Mouse (Mus musculus) 3T3-L1 (cell line): ENCODE results near the gene Tmem104.

Source experiments
- DNase-seq: peaks from one replicate; pipeline ENCODE4 v3.0.0-alpha.2; 2015; ENCODE audit warnings: low read depth, low spot score

Tmem104 gene

DNA sequence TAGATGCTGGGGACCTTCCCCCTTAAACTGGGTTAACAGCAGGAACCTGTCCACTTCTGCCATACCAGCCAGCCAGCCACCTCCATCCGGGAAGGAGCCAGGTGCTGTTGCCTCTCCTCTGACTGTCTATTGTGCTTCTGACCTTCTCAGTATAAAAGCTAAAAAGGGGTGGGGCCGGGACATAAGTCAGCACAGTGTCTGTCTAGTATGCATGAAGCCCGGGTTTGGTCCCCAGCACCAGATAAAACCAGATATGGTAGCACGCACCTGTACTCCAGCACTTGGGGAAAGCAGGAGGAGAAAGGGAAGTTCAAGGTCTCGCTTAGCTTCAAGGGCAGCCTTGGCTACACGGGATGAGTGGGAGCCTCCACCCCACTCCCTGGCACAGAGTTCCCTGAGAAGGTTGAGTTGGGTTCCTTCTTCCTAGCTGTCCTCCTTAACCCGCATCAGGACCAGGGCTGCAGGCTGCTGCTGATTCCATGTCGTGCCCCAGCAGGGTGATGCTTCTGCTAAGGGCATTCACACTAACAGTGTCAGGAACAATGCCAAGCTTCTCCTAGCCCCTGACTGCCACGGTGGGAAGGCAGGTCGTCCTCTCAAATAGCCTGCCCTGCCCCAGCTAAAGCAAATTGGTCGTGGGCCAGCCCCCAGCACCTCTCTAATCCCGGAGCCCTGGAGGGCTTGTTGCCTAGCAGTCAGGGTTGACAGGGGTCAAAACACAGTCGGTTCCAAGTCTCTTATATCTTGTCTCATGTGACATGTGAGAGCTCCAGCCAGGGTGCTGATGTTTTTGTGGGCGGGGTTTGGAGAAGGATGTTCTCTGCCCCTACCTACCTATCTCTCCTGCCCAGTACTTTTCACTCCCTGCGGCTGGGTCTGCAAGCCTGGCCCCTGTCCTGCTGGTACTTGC is 42.0 kb downstream of the Tmem104 start:
- no peak for DNase-seq

DNA sequence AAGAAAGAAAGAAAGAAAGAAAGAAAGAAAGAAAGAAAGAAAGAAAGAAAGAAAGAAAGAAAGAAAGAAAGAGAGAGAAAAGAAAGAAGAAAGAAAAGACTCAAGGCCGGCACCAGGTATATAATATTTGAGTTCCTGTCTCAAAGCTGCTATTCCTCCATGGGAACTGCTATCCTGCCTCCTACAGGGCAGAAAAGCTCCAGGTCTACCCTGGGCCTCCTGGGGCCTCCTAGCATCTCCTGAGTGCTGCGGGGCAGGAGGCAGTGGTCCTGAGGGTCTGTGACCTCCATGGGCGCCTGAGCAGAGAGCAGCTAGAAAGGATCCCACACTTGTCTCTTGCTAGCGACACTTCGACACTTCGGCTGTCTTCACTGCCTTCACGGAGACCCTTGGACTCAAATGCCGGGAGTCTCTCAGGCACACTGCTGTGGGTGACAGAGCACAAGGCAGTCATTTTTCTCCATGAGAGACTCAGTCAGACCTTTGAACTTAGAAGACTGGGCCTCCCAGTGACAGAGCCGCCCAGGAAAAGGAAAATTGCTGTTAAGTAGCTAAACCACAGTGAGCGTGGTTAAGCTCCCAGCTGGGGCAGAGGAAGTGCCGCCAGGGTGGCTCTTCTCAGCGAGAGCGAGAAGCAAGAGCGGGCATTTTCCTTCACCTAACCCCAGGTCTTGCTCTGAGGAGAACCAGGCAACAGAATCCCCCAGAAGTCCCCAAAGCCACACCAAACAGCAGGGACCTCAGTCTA is 44.1 kb downstream of the Tmem104 start:
- DNase-seq = no peak

DNA sequence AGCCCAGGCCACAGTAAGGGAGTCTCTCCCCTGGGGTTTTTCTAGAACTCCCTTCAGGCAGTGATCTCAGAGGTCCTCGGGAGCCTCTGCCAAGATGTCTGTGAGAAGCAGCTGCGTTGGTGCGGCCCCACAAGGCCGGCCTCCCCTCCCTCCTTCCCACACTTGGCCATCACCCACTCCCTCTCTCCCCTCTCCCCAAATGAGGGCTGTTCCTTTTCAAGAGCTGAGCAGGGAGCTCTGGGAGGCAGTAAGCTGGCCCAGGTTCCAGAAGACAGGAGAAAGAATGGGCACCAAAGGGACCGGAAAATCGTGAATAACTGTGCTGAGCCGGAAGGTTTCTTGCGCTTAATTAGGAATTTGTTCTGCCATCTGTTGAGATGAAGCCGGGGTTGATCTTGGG is 44.6 kb downstream of the Tmem104 start:
- DNase-seq = no peak

DNA sequence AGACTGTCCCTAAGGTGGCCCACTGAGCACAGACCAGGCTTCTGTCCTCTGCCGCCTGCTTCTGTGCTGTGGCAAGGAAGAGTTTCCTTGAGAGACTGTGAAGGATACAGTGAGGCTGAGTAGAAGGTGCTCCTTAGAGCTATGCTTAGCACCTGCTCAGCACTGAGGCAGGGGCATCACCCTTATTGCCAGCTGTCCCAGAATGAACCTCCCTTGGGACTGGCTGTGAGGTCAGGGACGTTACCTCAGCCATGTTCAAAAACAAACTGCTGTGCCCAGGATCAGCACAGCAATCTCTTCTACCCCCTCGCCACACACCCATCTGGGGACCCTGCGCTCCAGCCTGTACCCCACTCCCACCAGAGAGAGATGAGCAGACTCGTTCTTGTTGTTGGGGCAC is 45.6 kb downstream of the Tmem104 start:
- DNase-seq = no peak

DNA sequence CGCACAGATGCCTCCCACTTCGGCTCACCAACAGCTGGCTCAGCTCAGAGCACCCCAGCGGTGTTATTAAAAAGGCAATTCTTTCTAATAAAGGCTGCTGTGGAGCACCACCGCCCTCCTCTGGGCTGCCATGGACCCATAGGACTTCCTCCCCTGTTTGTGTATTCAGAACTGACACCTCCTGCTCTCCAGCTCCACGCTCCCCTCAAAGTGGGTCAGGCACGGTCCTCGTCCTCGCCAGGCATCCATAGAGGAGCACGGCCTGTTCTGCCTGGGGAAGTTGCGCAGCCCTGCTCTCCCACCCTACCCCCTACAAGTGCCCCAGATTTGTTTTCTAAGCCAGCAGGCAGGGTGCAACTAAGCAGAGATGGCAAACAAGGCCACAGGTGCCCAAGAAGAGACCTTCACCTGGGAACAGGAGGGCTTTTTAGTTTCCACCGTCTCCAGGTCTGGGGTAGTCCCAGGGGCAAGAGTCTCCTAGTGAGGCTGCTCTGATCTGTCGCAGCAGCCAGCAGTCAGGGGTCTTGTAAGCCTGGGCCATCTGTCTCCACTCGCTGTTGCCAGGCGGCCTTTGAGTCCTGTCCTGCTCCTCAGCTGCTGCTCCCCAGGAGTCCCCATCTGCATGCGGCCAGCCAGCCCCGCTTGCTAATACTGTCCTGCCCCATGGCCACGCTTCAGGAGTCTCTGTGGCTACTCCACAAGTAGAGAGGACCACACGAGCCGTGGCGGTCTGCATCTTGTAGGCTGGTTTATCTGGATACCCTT is 46.4 kb downstream of the Tmem104 start:
- no peak for DNase-seq

DNA sequence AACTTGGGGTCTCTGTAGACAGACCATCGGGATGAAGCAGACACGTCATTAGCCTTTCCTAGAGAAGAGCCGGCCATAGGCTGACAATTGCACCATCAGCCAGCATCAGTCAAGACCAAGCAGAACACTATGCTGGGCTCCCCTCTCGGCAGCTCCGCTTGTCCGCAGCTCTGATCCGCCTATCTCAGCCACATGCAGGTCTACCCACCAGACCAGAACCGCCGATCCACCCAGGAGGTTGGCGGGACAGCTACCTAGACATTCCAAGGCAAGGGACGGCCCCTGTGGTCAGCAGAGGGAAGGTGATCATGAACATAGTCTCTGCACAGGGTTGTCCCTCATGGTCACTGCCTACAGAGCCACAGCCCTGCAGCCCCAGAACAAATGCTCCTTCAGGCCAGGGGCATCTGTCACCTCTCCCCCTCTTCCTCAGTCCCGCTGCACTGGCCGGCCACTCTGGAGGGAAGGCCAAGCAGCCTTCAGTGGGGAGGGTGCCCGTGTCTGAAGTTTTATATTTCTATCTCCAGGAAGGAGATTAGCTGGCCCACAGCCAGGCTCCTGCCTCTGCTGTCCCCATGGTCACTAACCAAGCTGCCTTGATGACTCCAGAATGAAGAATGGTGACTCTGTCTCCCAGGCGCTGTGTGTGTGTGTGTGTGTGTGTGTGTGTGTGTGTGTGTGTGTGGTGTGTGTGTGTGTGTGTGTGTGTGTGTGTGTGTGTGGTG is 47.2 kb downstream of the Tmem104 start:
- DNase-seq = no peak

DNA sequence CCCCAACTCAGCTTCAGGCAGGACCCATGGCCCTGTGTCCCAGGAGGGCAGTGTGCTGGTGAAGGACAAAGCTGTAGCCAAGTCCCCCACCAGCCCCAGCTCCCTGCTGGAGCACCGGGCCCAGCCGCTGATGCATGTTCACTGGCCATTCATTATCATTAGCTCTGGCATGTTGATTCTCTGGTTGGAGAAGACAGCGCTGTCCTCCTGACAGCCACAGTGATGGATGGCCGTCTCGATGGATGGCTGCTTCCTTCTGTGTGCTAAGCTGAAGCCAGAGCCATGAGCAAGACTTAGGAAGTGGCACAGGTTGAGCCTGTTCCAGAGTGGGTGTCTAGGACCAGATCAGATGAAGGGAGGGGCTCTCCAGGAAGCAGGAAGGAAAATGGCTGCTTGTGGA is 49.3 kb downstream of the Tmem104 start:
- no peak for DNase-seq

DNA sequence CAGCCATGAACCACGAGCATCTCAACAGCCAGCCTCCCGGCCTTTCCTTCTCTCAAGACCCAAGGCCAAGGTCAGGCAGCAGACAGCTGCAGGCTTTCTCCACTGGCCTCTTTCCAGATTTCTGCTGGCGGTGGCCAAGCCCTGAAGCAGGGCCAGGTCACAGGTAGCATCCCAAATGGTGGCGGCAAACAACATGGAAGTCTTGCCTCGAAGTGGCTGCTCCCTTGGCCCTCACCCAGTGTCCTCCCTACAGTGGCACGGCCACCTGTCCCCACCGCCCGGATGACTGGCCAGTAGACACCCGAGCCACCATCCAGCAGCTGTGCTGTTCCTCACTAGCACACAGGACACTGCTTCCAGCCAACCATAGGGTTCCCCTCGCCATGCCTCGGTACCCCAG is 54.1 kb downstream of the Tmem104 start:
- no peak for DNase-seq

DNA sequence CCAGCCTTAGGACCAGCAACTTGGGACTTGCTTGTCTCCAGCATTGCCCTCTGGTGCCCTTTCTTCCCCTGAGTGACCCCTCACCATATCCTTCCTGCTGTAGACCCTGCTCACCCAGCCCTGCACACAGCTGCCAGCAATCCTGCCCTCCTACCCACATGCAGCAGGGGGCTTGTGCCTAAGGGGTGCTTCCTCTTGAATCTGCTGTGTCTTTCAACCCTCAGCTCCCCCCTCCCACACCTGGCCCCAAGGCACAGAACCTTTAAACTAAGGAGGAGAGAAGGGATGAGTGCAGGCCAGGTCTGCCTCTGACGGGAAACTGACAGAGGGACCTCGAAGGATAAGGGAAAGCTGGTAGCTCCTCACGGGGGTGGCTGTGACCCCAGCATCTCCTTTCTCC is 55.5 kb downstream of the Tmem104 start:
- no peak for DNase-seq

DNA sequence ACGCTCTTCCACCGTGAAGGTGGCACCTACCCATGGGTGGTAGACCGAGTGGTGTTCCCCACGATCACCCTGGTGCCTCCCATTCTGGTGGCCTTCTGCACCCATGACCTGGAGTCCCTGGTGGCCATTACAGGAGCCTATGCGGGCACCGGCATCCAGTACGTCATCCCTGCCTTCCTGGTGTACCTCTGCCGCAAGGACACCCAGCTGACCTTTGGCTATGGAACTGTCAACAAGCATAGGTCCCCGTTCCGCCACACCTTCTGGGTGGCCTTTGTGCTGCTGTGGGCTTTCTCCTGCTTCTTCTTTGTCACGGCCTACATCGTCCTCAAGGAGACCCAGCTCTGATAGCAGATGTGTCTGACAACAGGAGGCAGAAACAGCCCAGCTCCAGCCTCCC is 56.5 kb downstream of the Tmem104 start:
- DNase-seq = no peak

DNA sequence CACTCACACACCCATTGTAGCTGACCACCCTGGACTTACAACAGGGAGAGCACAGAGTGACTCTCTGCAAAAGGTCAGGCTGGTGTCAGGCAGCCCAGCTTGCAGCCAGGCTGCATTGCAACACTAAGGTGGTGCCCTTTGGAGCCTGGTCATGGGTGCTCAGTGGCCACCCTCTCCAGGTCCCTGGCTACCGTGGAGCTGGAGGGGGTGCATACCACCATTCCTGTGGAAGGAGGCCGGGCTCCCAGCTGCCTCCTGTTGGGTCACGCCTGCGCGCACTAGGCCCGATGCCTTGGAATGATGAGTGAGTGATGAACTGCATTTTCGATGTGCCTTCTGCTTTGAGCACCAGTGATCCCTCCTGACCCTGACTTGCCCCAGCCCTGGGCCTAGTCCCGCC is 57.6 kb downstream of the Tmem104 start:
- DNase-seq = no peak

DNA sequence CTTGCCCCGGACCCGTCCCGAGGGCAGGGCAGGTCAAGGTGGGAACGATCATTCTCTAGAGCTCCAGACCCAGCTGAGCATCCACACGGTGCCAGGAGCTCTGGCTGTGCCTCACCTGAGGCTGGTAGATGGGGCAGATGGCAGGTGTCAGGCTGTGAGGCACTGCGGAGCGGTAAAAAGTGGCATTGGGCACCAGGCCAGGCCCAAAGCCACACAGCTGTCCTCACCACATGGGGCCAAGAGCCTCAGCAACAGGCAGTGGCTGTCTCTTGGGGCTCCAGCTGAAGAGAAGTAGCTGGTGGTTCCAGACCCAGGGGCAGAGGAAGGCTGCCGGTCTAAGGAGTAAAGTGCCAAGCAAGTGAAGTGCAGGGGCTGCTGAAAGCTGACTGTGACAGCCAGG is 59.1 kb downstream of the Tmem104 start:
- no peak for DNase-seq

DNA sequence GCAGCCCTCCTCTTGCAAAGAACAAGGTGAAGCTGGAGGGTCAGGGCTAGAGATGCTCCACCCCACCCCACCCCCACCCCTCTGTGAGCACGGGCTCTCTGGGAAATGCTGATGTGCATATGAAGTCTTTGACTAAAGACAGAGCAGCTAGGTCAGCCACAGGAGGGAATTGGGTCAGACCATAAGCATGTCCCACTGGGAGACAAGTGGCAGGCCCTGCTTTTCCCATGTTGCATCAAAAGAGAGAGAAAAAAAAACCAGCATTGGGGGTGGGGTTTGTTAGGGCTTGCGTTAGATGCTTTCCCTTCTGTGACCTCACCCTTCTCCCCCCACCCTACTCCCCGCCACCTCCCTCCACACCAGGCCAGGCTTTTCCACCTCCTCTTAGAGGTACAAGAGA is 60.0 kb downstream of the Tmem104 start:
- DNase-seq = no peak

DNA sequence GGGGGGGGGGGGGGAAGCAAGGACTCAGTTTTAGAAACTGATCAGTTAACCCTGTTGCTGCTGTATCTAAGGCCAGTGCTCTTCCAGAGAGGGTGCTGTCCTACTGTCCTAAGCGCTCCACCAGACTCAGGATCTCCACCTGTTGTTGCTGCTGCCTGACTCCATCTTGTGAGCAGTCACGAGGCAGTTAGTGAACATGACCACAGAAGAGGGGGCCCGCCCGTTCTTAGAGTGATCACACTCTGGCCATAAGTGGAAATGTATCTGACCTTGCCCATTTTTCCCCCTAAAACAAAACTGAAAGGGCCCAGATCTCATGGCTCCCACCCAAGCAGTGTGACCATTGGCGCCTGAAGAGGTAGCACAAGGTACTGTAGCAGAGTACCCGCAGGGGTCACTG is 60.7 kb downstream of the Tmem104 start:
- no peak for DNase-seq

DNA sequence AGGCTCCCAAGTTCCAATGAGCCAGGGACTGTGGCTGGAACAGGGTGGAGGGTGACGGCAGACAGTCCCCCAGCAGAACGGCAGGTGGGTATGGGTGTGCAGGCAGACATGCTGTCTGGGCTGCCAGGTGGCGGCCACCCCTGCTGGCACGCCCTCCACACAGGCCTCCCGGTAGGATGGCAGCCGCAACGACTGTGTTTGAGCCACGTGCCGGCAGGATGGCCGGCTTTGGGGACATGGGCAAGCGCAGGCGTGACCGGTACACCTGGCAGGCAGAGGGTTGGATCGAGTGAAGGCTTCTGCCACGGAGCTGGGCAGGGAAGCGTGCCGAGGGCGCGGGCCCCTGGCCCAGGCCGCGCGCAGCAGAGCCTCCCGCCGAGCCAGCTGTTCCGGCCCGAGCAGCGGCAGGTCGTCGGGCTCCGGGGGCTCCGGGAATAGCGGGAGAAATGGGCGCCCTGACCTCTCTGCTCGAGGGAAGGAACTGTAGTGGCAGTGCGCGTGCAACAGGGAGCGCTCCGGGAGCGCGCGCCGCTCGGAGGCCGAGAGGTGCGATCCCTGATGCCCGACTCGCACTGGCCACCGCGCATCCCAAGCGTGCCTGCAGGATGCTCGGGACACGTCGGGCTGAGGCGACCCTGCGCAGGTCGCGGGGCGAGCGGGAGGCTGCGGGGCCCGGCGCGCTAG is 62.6 kb downstream of the Tmem104 start:
- no peak for DNase-seq

DNA sequence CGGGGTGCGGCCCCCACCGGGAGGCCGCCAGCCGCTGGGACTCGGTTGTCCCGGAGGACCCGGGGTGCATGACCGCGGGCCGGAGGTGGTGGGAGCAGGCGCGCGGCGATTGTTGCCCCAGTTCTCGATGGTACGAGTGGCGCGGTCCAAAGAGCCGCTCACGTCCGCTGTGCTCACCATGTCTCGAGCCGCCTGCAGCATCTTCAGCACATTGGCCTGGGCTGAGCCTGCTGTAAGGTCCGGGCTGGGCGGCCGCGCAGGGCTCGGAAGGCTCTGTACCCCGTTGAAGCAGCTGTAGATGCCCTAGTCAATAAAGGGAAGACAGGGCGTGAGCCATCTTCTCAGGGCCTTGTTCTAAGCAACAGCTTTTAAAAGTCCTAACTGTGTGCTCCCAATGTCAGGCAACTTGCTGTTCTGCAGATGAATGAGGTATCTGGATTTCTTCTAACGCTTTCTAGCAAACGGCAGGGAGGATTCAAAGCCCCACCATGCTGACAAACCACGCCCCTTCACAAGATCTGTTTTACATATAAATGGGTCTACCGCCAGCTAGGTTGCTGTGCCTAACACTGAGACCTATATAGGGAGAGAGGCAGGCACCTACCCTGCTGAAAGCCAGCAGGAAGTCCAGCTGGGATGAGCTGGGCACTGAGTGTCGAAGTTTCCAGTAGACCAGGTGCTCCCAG is 63.3 kb downstream of the Tmem104 start:
- no peak for DNase-seq

DNA sequence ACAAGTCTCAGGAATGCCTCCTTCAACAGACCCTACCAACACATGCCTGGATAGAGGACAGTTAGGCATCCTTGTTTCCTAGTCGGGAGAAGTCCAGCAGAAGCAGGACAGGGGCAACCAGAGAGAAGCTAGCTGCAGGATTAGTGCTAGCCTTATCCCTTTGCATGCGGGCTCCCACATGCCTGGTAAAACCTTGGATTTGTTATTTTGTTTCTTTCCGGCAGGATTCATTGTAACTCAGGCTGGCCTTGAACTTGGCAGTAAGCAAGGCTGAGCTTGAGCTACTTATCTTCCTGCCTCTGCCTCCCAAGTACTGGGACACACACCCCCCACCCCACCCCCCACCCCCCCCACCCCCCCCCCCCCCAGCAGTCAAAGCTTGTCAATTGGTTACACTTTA is 64.0 kb downstream of the Tmem104 start:
- DNase-seq = no peak

DNA sequence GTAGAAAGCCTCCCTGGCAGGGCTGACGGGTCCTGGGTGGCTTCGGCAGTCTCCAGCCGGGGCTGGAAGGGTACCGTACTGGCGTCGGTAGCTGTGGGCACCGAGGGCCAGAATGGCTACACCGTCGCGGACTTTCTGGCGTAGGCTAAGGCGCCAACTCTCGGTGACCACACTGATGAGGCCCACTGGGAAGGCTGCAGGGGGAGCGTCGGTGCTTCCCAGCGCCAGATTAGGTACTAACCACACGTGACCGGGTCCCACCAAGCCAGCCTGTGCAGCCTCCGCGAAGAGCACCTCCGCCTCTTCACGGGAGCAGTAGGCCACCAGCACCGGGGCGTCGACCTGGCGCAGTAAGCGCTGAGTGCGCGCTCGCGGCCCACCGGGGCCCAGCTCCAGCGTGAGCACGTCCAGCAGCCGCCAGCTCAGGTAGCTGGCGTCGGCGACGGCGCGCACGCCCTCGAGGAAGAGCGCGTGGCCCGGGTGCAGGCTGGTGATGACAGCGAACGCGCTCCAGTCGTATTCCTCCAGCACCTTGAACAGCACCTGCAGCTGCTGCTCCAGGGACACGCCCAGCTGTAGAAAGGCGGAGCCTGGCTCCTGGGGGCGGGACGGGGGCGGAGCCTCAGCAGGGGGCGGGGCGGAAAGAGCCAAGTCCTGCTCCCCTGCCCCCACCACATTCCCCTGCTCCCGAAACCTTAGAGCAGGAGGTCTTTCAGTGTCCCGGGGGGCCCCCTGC is 70.7 kb downstream of the Tmem104 start:
- no peak for DNase-seq

DNA sequence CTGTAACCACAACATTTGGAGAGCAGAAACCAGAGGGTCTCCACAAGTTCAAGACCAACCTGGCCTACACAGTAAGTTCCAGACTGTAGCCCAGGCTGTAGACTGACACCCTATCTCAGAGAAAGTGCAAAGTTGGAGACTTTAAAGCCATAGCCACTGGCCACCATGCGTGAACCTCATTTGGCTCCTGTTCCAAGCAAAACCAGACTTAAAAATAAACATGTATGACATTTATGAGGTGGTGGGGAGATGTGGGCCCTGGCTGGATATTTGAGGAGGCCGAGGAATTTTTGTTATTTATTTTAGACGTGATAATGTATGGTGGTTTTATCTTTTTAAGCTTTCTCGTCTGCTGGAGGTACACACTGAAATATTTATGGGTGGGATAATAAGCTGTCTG is 71.8 kb downstream of the Tmem104 start:
- DNase-seq = no peak

DNA sequence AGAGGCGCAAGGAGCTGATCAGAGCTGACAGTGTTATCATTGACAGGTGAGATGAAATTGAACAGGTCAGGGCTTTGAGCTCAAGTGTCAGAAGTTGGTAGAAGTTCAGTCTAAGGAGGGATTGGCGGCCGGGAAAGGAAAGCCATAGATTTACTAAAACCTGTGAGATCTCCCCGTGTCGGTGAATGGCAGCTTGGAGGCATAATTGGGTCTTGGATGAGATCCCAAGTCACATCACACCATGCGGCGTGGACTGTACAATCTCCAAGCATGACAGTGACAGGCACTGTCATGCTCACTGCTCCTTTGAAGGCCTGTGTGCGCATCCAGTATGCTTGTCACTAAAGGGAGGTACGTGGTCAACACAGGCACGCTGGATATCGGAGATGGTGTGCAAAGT is 75.7 kb downstream of the Tmem104 start:
- no peak for DNase-seq
